Mouse (Mus musculus) intestine, embryonic 16.5 days (tissue): ENCODE results near the gene Col25a1. TPM values are rescaled to one million over a fixed set of nuclear protein-coding genes. Genes with fewer than 3 reads are reported as not detected.

ENCODE experiments used
- ATAC-seq: fragments of 200-750 bp; cut with Nextera tagmentation; 2 replicates; pipeline ENCODE4 v1.8.0; 2017; ENCODE audit warnings: moderate TSS enrichment, moderate library complexity
- H3K27ac ChIP-seq: fragments of 300-500 bp; sonication (generic); 2 replicates; pipeline ENCODE4 v1.5.1; 2014; ENCODE audit warnings: mild to moderate bottlenecking, low read length
- H3K27me3 ChIP-seq: fragments of 300-500 bp; sonication (generic); replicated peaks from 2 replicates; pipeline ENCODE4 v1.6.1; 2014; ENCODE audit warnings: low read length, control low read depth, mixed read lengths; ENCODE audit not compliant: control insufficient read depth, insufficient read depth
- H3K36me3 ChIP-seq: fragments of 300-500 bp; sonication (generic); 2 replicates; pipeline ENCODE4 v1.6.1; 2014; ENCODE audit warnings: low read length, control low read depth; ENCODE audit not compliant: control insufficient read depth, insufficient read depth
- H3K4me1 ChIP-seq: fragments of 300-500 bp; sonication (generic); 2 replicates; pipeline ENCODE4 v1.6.1; 2014; ENCODE audit warnings: low read length, control low read depth, mixed read lengths; ENCODE audit not compliant: control insufficient read depth, insufficient read depth
- H3K4me2 ChIP-seq: fragments of 300-500 bp; sonication (generic); 2 replicates; pipeline ENCODE4 v1.6.1; 2014; ENCODE audit warnings: low read depth, low read length, control low read depth
- H3K4me3 ChIP-seq: fragments of 300-500 bp; sonication (generic); 2 replicates; pipeline ENCODE4 v1.5.1; 2014; ENCODE audit warnings: mild to moderate bottlenecking, low read length
- H3K9ac ChIP-seq: fragments of 300-500 bp; sonication (generic); 2 replicates; pipeline ENCODE4 v1.6.1; 2014; ENCODE audit warnings: low read depth, low read length
- H3K9me3 ChIP-seq: fragments of 300-500 bp; sonication (generic); 2 replicates; pipeline ENCODE4 v1.6.1; 2016; ENCODE audit warnings: low read length, control low read depth; ENCODE audit not compliant: control insufficient read depth
- WGBS: fragments of 180-500 bp; shearing (Covaris S2); extraction: QIAGEN DNeasy Blood & Tissue Kit; methylation state at CpG from one replicate; pipeline ENCODE4 v1.1.7; 2014; 5-methylcytosine and 5-hydroxymethylcytosine counted together
- polyA plus RNA-seq: library from polyadenylated mRNA; unstranded; fragments of >200 nt; fragmentation: Nextera tagmentation; extraction: Ambion mirVana; gene quantifications from 2 replicates; pipeline ENCODE4 v1.2.1, GENCODE M21; 2015

Gene Col25a1
- polyA plus RNA-seq, 1 experiment from 2014 or later = 1.4 TPM

GRCm38 (mm10) chr3:130370167-130370566, 238.9 kb downstream of the Col25a1 start:
- H3K27me3 ChIP-seq = no peaks in the 10 kb centered on the region
- no peak overlapping the region for H3K4me3 ChIP-seq
- peaks cover 3% of the 10 kb centered on the region; the same call in 1 of the 2 replicates for H3K4me1 ChIP-seq
- no peak overlapping the region for H3K27ac ChIP-seq
- H3K36me3 ChIP-seq = no peaks in the 10 kb centered on the region
- no peaks in the 10 kb centered on the region for H3K9me3 ChIP-seq
- H3K9ac ChIP-seq = no peak overlapping the region
- WGBS = 82% methylated on average over 5 of the region's 5 CpGs
- no peak for ATAC-seq
- no peak overlapping the region for H3K4me2 ChIP-seq

- Histone ChIP-seq H3K4me3 (no peak overlapping the region), H3K9me3 (no peaks in the 10 kb centered on the region), H3K27ac (no peak overlapping the region), H3K9ac (no peak overlapping the region), H3K27me3 (no peaks in the 10 kb centered on the region), H3K4me1 (peaks cover 3% of the 10 kb centered on the region; the same call in 1 of the 2 replicates), H3K36me3 (no peaks in the 10 kb centered on the region), H3K4me2 (no peak overlapping the region)
- ATAC-seq = no peak
- 58% methylated on average over 7 of the region's 7 CpGs for WGBS
Measured at GRCm38 (mm10) chr3:130373145-130373544, 241.8 kb downstream of the Col25a1 start.

- Histone ChIP-seq H3K9ac (no peak overlapping the region), H3K4me3 (no peak overlapping the region), H3K27ac (no peak overlapping the region), H3K27me3 (no peaks in the 10 kb centered on the region), H3K4me1 (peaks cover 1% of the 10 kb centered on the region; the same call in 1 of the 2 replicates), H3K36me3 (no peaks in the 10 kb centered on the region), H3K9me3 (no peaks in the 10 kb centered on the region), H3K4me2 (no peak overlapping the region)
- 88% methylated on average over 3 of the region's 3 CpGs for WGBS
- no peak for ATAC-seq
Measured at GRCm38 (mm10) chr3:130374620-130375341, 243.5 kb downstream of the Col25a1 start.

- 92% methylated on average over 5 of the region's 5 CpGs for whole genome bisulfite sequencing
- no peaks in the 10 kb centered on the region for H3K9me3 ChIP-seq
- no peaks in the 10 kb centered on the region for H3K27me3 ChIP-seq
- H3K4me1 ChIP-seq = no peaks in the 10 kb centered on the region
- no peak for ATAC-seq
- H3K36me3 ChIP-seq = no peaks in the 10 kb centered on the region
- no peak overlapping the region for H3K9ac ChIP-seq
- no peak overlapping the region for H3K4me3 ChIP-seq
- no peak overlapping the region for H3K27ac ChIP-seq
- no peak overlapping the region for H3K4me2 ChIP-seq
Measured at GRCm38 (mm10) chr3:130377786-130378185, 246.5 kb downstream of the Col25a1 start.

- WGBS = 64% methylated on average over 9 of the region's 9 CpGs
- Histone ChIP-seq H3K4me1 (no peaks in the 10 kb centered on the region), H3K9me3 (no peaks in the 10 kb centered on the region), H3K27me3 (no peaks in the 10 kb centered on the region), H3K36me3 (no peaks in the 10 kb centered on the region), H3K27ac (no peak overlapping the region), H3K4me3 (no peak overlapping the region), H3K9ac (no peak overlapping the region), H3K4me2 (no peak overlapping the region)
- no peak for ATAC-seq
Measured at GRCm38 (mm10) chr3:130378626-130379025, 247.3 kb downstream of the Col25a1 start.

- WGBS = 81% methylated on average over 5 of the region's 5 CpGs
- no peaks in the 10 kb centered on the region for H3K9me3 ChIP-seq
- no peak overlapping the region for H3K4me2 ChIP-seq
- ATAC-seq = no peak
- no peak overlapping the region for H3K9ac ChIP-seq
- H3K27ac ChIP-seq = no peak overlapping the region
- no peaks in the 10 kb centered on the region for H3K27me3 ChIP-seq
- H3K4me3 ChIP-seq = no peak overlapping the region
- no peaks in the 10 kb centered on the region for H3K36me3 ChIP-seq
- H3K4me1 ChIP-seq = no peaks in the 10 kb centered on the region
Measured at GRCm38 (mm10) chr3:130380299-130380845, 249.1 kb downstream of the Col25a1 start.

- Histone ChIP-seq H3K36me3 (no peaks in the 10 kb centered on the region), H3K4me3 (no peak overlapping the region), H3K9me3 (no peaks in the 10 kb centered on the region), H3K27me3 (no peaks in the 10 kb centered on the region), H3K4me2 (no peak overlapping the region), H3K27ac (no peak overlapping the region), H3K4me1 (no peaks in the 10 kb centered on the region), H3K9ac (no peak overlapping the region)
- WGBS = 91% methylated on average over 5 of the region's 5 CpGs
- no peak for ATAC-seq
Measured at GRCm38 (mm10) chr3:130381691-130382090, 250.4 kb downstream of the Col25a1 start.

GRCm38 (mm10) chr3:130385856-130386255, 254.6 kb downstream of the Col25a1 start:
- no peak overlapping the region for H3K27ac ChIP-seq
- H3K4me1 ChIP-seq = peaks cover 2% of the 10 kb centered on the region; the same call in 1 of the 2 replicates
- no peaks in the 10 kb centered on the region for H3K9me3 ChIP-seq
- no peaks in the 10 kb centered on the region for H3K27me3 ChIP-seq
- no peaks in the 10 kb centered on the region for H3K36me3 ChIP-seq
- 57% methylated on average over 4 of the region's 4 CpGs for WGBS
- no peak overlapping the region for H3K9ac ChIP-seq
- no peak overlapping the region for H3K4me3 ChIP-seq
- no peak for ATAC-seq
- H3K4me2 ChIP-seq = no peak overlapping the region

- no peak overlapping the region for H3K27ac ChIP-seq
- H3K9ac ChIP-seq = no peak overlapping the region
- H3K36me3 ChIP-seq = no peaks in the 10 kb centered on the region
- H3K9me3 ChIP-seq = no peaks in the 10 kb centered on the region
- peaks cover 2% of the 10 kb centered on the region; the same call in 1 of the 2 replicates for H3K4me1 ChIP-seq
- no peak overlapping the region for H3K4me2 ChIP-seq
- ATAC-seq = no peak
- WGBS = 89% methylated on average over 4 of the region's 4 CpGs
- no peaks in the 10 kb centered on the region for H3K27me3 ChIP-seq
- no peak overlapping the region for H3K4me3 ChIP-seq
Measured at GRCm38 (mm10) chr3:130387156-130387555, 255.9 kb downstream of the Col25a1 start.
